Mouse (Mus musculus): ENCODE measurements around the gene Ly6g6c. TPM values are rescaled to one million over a fixed set of nuclear protein-coding genes. Genes with fewer than 3 reads are reported as not detected.
A peak's percentile ranks its signal among the peaks of the same experiment; 100 is the strongest.

The Ly6g6c gene
- polyA plus RNA-seq (2015; fragmentation: Nextera tagmentation; extraction: Ambion mirVana): 0.87 and 1.0 TPM in 2 replicates

DNA sequence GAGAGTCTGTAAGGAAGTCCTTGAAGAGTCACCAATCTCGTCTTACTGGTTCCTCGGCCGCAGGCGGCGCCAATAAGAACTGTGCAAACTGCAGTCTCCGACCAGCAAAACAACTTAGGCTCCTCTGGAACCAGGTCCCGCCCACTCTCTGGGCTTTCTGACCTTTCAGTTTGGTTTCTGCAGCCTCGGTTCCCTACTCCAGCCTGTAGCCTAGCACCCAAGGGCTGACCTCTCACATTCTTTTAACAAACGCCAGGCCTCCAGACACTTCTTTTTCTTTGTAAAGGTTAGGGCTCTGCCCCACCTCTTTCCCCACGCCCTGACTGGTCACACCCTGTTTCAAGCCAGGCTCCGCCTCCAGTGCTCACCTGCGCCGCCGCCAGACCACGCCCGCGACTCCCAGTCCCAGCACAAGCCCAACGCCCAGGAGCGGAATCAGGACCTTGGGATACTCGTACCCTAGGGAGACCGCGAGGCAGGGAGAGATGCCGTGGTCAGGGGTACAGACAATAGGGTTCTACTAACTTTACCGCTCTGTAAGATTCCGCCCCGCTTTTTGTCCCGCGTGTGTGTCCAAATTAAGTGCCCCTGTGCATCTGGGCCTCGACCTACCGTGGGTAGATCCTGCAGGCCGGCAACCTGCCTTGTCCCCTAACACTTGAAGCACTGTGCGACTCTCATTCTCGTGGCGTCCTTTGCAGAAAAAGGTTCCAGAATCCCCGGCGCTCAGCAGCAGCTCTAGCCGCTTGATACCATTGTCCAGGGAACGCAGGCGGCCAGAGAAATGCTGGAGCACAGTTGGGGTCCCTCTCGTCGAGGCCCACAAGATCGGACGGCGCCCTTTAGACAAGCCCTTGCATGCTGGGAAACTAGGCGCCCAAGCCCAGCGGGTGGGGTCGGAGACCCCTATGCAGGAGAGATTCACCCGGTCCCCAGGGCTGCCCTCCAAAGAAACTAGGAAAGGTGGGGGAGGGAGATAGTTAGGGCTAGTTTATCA lies at the start of gene Ly6g6c:
Gene Ly6g6c (plus strand): TSS at position 438 of the 997 bp plus-strand sequence.
- peak within 1 kb of the TSS; percentile 66 for H3K4me2 ChIP-seq
- H3K27me3 ChIP-seq: peaks cover 56% of the 10 kb centered on the region
- peak within 1 kb of the TSS; percentile 60; the same call in 1 of the 2 replicates for H3K27ac ChIP-seq
- ATAC-seq (ENCODE audit: insufficient number of reproducible peaks, insufficient read depth, low FRiP score, low TSS enrichment, low read depth): peak; percentile 23; the same call in 1 of the 2 replicates
- H3K4me1 ChIP-seq: peaks cover 29% of the 10 kb centered on the region
- H3K9ac ChIP-seq: peak within 1 kb of the TSS; percentile 58
- no peaks in the 10 kb centered on the region for H3K9me3 ChIP-seq
- H3K4me3 ChIP-seq: peak within 1 kb of the TSS; percentile 41
- peaks cover 32% of the 10 kb centered on the region for H3K36me3 ChIP-seq
- 2% methylated on average over 48 of the region's 48 CpGs for WGBS

DNA sequence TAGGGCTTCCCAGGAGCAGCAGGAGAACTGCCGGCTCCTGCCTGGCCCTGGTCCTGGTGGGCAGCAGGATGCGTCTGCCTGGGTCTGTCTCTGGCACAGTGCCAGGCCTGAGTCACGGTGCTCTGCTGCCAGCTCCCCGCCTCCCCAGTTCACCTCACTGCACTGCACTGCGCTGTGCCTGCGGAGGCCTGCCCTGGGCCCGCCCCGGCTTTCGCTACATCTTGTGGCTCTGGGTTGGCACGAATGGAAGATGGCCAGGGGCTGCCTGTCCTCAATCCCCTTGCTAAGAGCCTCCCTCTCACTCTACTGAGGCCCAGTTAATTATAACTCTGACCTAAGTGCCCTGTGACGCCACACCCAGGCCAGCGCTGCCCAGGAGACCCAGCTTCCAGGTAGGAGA lies 48.8 kb upstream of the Ly6g6c start, which contains the start of gene Vwa7:
Gene Vwa7 (plus strand): TSS at position 204 of the 400 bp plus-strand sequence.
- WGBS: 58% methylated on average over 12 of the region's 12 CpGs
- Histone ChIP-seq H3K4me3 (no peak within 1 kb of the TSS), H3K9me3 (no peaks in the 10 kb centered on the region), H3K36me3 (peaks cover 66% of the 10 kb centered on the region), H3K4me1 (peaks cover 15% of the 10 kb centered on the region), H3K4me2 (no peak within 1 kb of the TSS), H3K27me3 (no peaks in the 10 kb centered on the region), H3K27ac (peak within 1 kb of the TSS; percentile 44; the same call in 1 of the 2 replicates), H3K9ac (peak within 1 kb of the TSS; percentile 46)
- no peak for ATAC-seq (ENCODE audit: insufficient number of reproducible peaks, insufficient read depth, low FRiP score, low TSS enrichment, low read depth)

GRCm38 (mm10) chr17:35016791-35017705 lies 48.1 kb upstream of the Ly6g6c start:
- 79% methylated on average over 10 of the region's 10 CpGs for WGBS
- H3K27ac ChIP-seq: peak overlapping the region; percentile 44; the same call in 1 of the 2 replicates
- no peak overlapping the region for H3K4me2 ChIP-seq
- peaks cover 20% of the 10 kb centered on the region for H3K4me1 ChIP-seq
- H3K27me3 ChIP-seq: no peaks in the 10 kb centered on the region
- H3K36me3 ChIP-seq: peaks cover 59% of the 10 kb centered on the region
- no peak overlapping the region for H3K4me3 ChIP-seq
- H3K9me3 ChIP-seq: no peaks in the 10 kb centered on the region
- no peak overlapping the region; the same call in 1 of the 2 replicates for H3K9ac ChIP-seq
- no peak for ATAC-seq (ENCODE audit: insufficient number of reproducible peaks, insufficient read depth, low FRiP score, low TSS enrichment, low read depth)

DNA sequence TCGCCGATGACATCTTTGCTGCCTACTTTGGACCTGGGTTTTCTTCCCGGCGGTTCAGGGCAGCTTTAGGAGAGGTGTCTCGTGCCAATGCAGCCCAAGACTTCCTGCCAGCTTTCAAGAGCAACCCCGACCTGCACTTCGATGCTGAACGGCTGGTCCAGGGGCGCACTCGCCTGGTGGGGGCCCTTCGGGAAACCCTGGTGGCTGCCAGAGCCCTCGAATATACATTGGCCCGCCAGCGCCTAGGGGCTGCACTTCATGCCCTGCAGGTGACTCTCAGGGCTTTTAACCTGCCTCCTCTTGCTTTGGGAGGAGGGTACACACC lies 47.5 kb upstream of the Ly6g6c start:
- Histone ChIP-seq H3K36me3 (peaks cover 53% of the 10 kb centered on the region), H3K27ac (no peak overlapping the region), H3K4me3 (no peak overlapping the region), H3K4me1 (peaks cover 20% of the 10 kb centered on the region), H3K9me3 (no peaks in the 10 kb centered on the region), H3K4me2 (no peak overlapping the region), H3K9ac (no peak overlapping the region), H3K27me3 (no peaks in the 10 kb centered on the region)
- WGBS: 75% methylated on average over 14 of the region's 14 CpGs
- no peak for ATAC-seq (ENCODE audit: insufficient number of reproducible peaks, insufficient read depth, low FRiP score, low TSS enrichment, low read depth)

DNA sequence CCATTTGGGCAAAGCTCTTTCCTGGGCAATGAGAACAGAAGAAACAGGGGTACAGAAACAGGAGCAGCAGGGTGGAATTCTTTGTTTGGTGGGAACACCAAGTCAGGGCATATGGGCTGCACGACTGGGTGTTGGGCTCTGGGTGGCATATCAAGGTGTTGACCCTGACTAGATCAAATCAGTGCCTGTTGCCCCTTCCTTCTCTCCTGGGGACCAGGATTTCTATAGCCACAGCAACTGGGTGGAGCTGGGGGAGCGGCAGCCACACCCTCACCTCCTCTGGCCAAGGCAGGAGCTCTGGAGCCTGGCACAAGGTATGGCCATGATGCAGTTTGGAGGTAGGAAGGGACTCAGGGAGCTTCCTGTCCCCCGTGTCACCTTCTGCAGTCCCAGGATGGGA lies 47.0 kb upstream of the Ly6g6c start:
- ATAC-seq (ENCODE audit: insufficient number of reproducible peaks, insufficient read depth, low FRiP score, low TSS enrichment, low read depth): no peak
- no peaks in the 10 kb centered on the region for H3K27me3 ChIP-seq
- H3K4me2 ChIP-seq: no peak overlapping the region
- H3K4me3 ChIP-seq: no peak overlapping the region
- H3K27ac ChIP-seq: no peak overlapping the region
- peaks cover 48% of the 10 kb centered on the region for H3K36me3 ChIP-seq
- no peak overlapping the region for H3K9ac ChIP-seq
- WGBS: 82% methylated on average over 3 of the region's 3 CpGs
- peaks cover 20% of the 10 kb centered on the region for H3K4me1 ChIP-seq
- H3K9me3 ChIP-seq: no peaks in the 10 kb centered on the region

- 71% methylated on average over 11 of the region's 11 CpGs for WGBS
Measured at GRCm38 (mm10) chr17:35019894-35020293, 45.3 kb upstream of the Ly6g6c start.

DNA sequence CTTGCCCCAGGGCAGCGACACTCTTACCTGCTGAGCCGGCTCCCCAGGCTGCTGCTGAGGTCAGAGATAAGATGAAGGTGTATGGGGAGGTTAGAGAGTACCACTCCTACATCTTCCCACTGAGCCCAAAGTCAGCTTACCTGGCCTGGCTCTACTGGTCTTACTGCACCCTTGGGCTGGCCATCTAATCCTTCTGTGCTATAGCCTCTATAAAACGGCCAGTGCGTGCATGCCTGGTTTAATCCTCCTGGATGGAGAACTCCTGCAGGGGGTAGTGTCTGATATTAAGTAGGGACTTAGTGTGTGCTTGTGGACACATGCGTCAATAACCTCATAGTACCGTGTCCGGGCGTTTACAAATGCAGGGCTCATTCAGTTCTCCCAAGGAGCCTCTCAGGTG lies 44.6 kb upstream of the Ly6g6c start:
- Histone ChIP-seq H3K4me1 (peaks cover 30% of the 10 kb centered on the region), H3K9me3 (no peaks in the 10 kb centered on the region), H3K4me2 (no peak overlapping the region), H3K4me3 (no peak overlapping the region), H3K27ac (no peak overlapping the region), H3K36me3 (peaks cover 24% of the 10 kb centered on the region), H3K9ac (0 out of 2 replicates have a peak overlapping the region, but pooled peaks have one; percentile 47), H3K27me3 (no peaks in the 10 kb centered on the region)
- 83% methylated on average over 8 of the region's 8 CpGs for WGBS
- no peak for ATAC-seq (ENCODE audit: insufficient number of reproducible peaks, insufficient read depth, low FRiP score, low TSS enrichment, low read depth)

More at GRCm38 (mm10) chr17:35019894-35020293, 45.3 kb upstream of the Ly6g6c start:
- Histone ChIP-seq H3K4me3 (no peak overlapping the region), H3K27me3 (no peaks in the 10 kb centered on the region), H3K27ac (no peak overlapping the region), H3K9me3 (no peaks in the 10 kb centered on the region), H3K4me2 (no peak overlapping the region), H3K9ac (no peak overlapping the region), H3K36me3 (peaks cover 31% of the 10 kb centered on the region), H3K4me1 (peaks cover 29% of the 10 kb centered on the region)
- ATAC-seq (ENCODE audit: insufficient number of reproducible peaks, insufficient read depth, low FRiP score, low TSS enrichment, low read depth): no peak

GRCm38 (mm10) chr17:35021163-35021808 lies 43.9 kb upstream of the Ly6g6c start:
- peaks cover 17% of the 10 kb centered on the region for H3K36me3 ChIP-seq
- WGBS: 6% methylated on average over 17 of the region's 17 CpGs
- peak overlapping the region; percentile 42 for H3K4me2 ChIP-seq
- H3K4me3 ChIP-seq: no peak overlapping the region
- ATAC-seq (ENCODE audit: insufficient number of reproducible peaks, insufficient read depth, low FRiP score, low TSS enrichment, low read depth): no peak
- peak overlapping the region; percentile 47; the same call in 1 of the 2 replicates for H3K9ac ChIP-seq
- no peaks in the 10 kb centered on the region for H3K9me3 ChIP-seq
- H3K27ac ChIP-seq: no peak overlapping the region
- peaks cover 34% of the 10 kb centered on the region for H3K4me1 ChIP-seq
- no peaks in the 10 kb centered on the region for H3K27me3 ChIP-seq

DNA sequence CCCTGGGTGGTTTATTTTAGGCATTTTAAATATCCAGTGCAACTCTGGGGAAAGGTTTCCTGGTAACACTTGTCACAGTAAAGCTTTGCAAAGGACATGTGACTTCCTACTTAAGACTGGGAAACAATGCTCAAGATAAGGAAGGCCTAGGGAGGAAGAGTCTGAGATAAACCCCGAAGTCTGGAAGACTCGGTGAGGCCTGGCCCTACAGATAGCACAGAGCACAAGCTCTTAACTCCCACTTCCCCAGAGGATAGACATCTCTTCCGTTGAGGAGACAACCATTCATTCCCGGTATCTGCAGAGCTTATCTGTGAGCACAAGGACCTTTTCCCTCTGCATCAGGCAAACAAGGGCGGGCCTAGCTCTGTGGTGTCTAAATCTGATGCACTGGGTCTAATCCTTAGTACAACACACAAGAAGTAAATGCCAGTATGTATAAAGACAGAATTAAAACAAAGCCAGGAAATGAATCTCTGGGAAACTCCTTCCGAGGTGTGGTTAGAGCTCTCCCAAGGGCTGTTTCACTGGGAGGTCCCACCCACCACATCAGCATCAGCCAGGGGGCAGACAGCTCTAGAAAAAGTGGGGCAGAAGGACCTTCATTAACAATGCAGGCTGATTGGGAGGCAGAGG lies 43.2 kb upstream of the Ly6g6c start:
- no peaks in the 10 kb centered on the region for H3K9me3 ChIP-seq
- no peaks in the 10 kb centered on the region for H3K27me3 ChIP-seq
- no peak overlapping the region for H3K4me3 ChIP-seq
- no peak overlapping the region for H3K9ac ChIP-seq
- H3K27ac ChIP-seq: peak overlapping the region; percentile 28; the same call in 1 of the 2 replicates
- WGBS: 67% methylated on average over 6 of the region's 6 CpGs
- H3K4me1 ChIP-seq: peaks cover 34% of the 10 kb centered on the region
- no peak overlapping the region for H3K4me2 ChIP-seq
- peaks cover 10% of the 10 kb centered on the region for H3K36me3 ChIP-seq
- no peak for ATAC-seq (ENCODE audit: insufficient number of reproducible peaks, insufficient read depth, low FRiP score, low TSS enrichment, low read depth)

GRCm38 (mm10) chr17:35022541-35023060 lies 42.6 kb upstream of the Ly6g6c start:
- Histone ChIP-seq H3K4me3 (no peak overlapping the region), H3K9ac (no peak overlapping the region), H3K4me1 (peaks cover 39% of the 10 kb centered on the region), H3K27ac (no peak overlapping the region), H3K9me3 (no peaks in the 10 kb centered on the region), H3K36me3 (0 out of 2 replicates have a peak, but pooled peaks cover 6% of the 10 kb centered on the region), H3K4me2 (no peak overlapping the region), H3K27me3 (no peaks in the 10 kb centered on the region)
- 91% methylated on average over 8 of the region's 8 CpGs for WGBS
- no peak for ATAC-seq (ENCODE audit: insufficient number of reproducible peaks, insufficient read depth, low FRiP score, low TSS enrichment, low read depth)
